Comparison of ENCODE assay signal across 9 mouse cellular contexts in genomic region chr3:107582130-107582874, GRCm38 (mm10). TPM values are rescaled to one million over a fixed set of nuclear protein-coding genes. Genes with fewer than 3 reads are reported as not detected.
DNase-seq lines count a peak whose midpoint lies in the region; ATAC-seq and TF ChIP-seq lines count a peak whose summit lies in the region.
"Had no signal": no experiment of that assay in that cellular context is flagged by ENCODE, and none has a peak within 500 bp of the region (broad histone marks: within the 10 kb centered on the region; RNA-seq: fewer than 3 reads in every experiment).

No protein-coding gene starts in this region.

- H3K4me3 ChIP-seq in heart, postnatal 0 days (ENCODE audit: low read depth, low read length) = peak overlapping the region; percentile 54
- H3K4me3 ChIP-seq in embryonic facial prominence, embryonic 13.5 days = peak overlapping the region; percentile 50
- H3K4me3 ChIP-seq in intestine, embryonic 16.5 days (ENCODE audit: low read length) = peak overlapping the region; percentile 34
- peak overlapping the region; percentile 20 for H3K4me3 ChIP-seq in midbrain, postnatal 0 days (ENCODE audit: low read depth, low read length)

- peaks cover 7% of the 10 kb centered on the region; the same call in 1 of the 2 replicates for H3K4me1 ChIP-seq in heart, postnatal 0 days (ENCODE audit: control insufficient read depth, insufficient read depth)
- peaks cover 67% of the 10 kb centered on the region for H3K4me1 ChIP-seq in embryonic facial prominence, embryonic 13.5 days
- H3K4me1 ChIP-seq in intestine, embryonic 16.5 days (ENCODE audit: control insufficient read depth, insufficient read depth, low read length) = peaks cover 9% of the 10 kb centered on the region; the same call in 1 of the 2 replicates
- H3K4me1 ChIP-seq in midbrain, postnatal 0 days (ENCODE audit: insufficient read depth, low read length) = no peaks in the 10 kb centered on the region

- peaks cover 81% of the 10 kb centered on the region for H3K27me3 ChIP-seq in heart, postnatal 0 days (ENCODE audit: control insufficient read depth, insufficient read depth, low read length)
- peaks cover 76% of the 10 kb centered on the region for H3K27me3 ChIP-seq in embryonic facial prominence, embryonic 13.5 days
- peaks cover 76% of the 10 kb centered on the region for H3K27me3 ChIP-seq in intestine, embryonic 16.5 days (replicated peaks; ENCODE audit: control insufficient read depth, insufficient read depth, low read length)
- peaks cover 69% of the 10 kb centered on the region for H3K27me3 ChIP-seq in midbrain, postnatal 0 days (ENCODE audit: insufficient read depth, low read length)

- intact Hi-C loops in heart, postnatal 25 days (cut with DNase I) = no loop called here
- intact Hi-C loops in left cerebral cortex, postnatal 36 days (cut with DNase I) = no loop called here
- intact Hi-C loops in left cerebral cortex, postnatal 25 days (cut with DNase I) = loop anchor here (2.0 to 5.0 kb wide), 2 partner anchors 14 to 35 kb away; no protein-coding TSS in a partner anchor

- TF ChIP-seq CTCF in heart, postnatal 0 days (IDR thresholded peaks at IDR 0.05; ENCODE audit: low read depth) = no peak
- no peak for TF ChIP-seq CTCF in midbrain, postnatal 0 days (IDR thresholded peaks at IDR 0.05)

- H3K4me2 ChIP-seq in heart, postnatal 0 days (ENCODE audit: low read depth, low read length) = peak overlapping the region; percentile 74
- H3K4me2 ChIP-seq in embryonic facial prominence, embryonic 13.5 days = peak overlapping the region; percentile 85
- H3K4me2 ChIP-seq in intestine, embryonic 16.5 days (ENCODE audit: low read depth, low read length) = peak overlapping the region; percentile 50
- H3K4me2 ChIP-seq in midbrain, postnatal 0 days (ENCODE audit: low read depth, low read length, poor library complexity, severe bottlenecking) = peak overlapping the region; percentile 43; the same call in 1 of the 2 replicates

- H3K36me3 ChIP-seq in heart, postnatal 0 days (replicated peaks; ENCODE audit: control insufficient read depth, insufficient read depth, low read length) = no peaks in the 10 kb centered on the region
- no peaks in the 10 kb centered on the region for H3K36me3 ChIP-seq in embryonic facial prominence, embryonic 13.5 days
- no peaks in the 10 kb centered on the region for H3K36me3 ChIP-seq in intestine, embryonic 16.5 days (ENCODE audit: control insufficient read depth, insufficient read depth, low read length)
- no peaks in the 10 kb centered on the region for H3K36me3 ChIP-seq in midbrain, postnatal 0 days (ENCODE audit: insufficient read depth, low read length)

- H3K27ac ChIP-seq in heart, postnatal 0 days (ENCODE audit: low read depth) = no peak overlapping the region
- peak overlapping the region; percentile 90 for H3K27ac ChIP-seq in embryonic facial prominence, embryonic 13.5 days
- no peak overlapping the region for H3K27ac ChIP-seq in intestine, embryonic 16.5 days (ENCODE audit: low read length)
- no peak overlapping the region for H3K27ac ChIP-seq in midbrain, postnatal 0 days (ENCODE audit: low read depth, low read length)

- 7% methylated on average over 18 of the region's 18 CpGs for WGBS in heart, postnatal 0 days
- WGBS in embryonic facial prominence, embryonic 13.5 days = 3% methylated on average over 18 of the region's 18 CpGs
- 3% methylated on average over 18 of the region's 18 CpGs for WGBS in intestine, embryonic 16.5 days
- WGBS in midbrain, postnatal 0 days = 3% methylated on average over 18 of the region's 18 CpGs

- no peak for TF ChIP-seq EP300 in heart, postnatal 0 days (IDR thresholded peaks at IDR 0.05; ENCODE audit: low read depth)

- no peaks in the 10 kb centered on the region for H3K9me3 ChIP-seq in heart, postnatal 0 days (replicated peaks; ENCODE audit: control insufficient read depth, low read length)
- H3K9me3 ChIP-seq in embryonic facial prominence, embryonic 13.5 days = no peaks in the 10 kb centered on the region
- H3K9me3 ChIP-seq in intestine, embryonic 16.5 days (ENCODE audit: control insufficient read depth, low read length) = no peaks in the 10 kb centered on the region
- no peaks in the 10 kb centered on the region for H3K9me3 ChIP-seq in midbrain, postnatal 0 days (ENCODE audit: low read length)

- no peak for ATAC-seq in heart, postnatal 0 days (ENCODE audit: insufficient read depth, low read depth)
- ATAC-seq in embryonic facial prominence, embryonic 13.5 days (ENCODE audit: insufficient number of reproducible peaks, insufficient read depth, low FRiP score, low TSS enrichment, low read depth) = no peak
- no peak for ATAC-seq in intestine, embryonic 16.5 days
- no peak for ATAC-seq in midbrain, postnatal 0 days (ENCODE audit: low FRiP score)

- DNase-seq in heart, postnatal 0 days (ENCODE audit: low spot score) = no peak
- no peak for DNase-seq in heart, postnatal 25 days (ENCODE audit: low spot score)
- no peak for DNase-seq in midbrain, postnatal 0 days (ENCODE audit: low spot score)
- DNase-seq in c-Kit-positive CD71-positive TER-119-positive erythroid progenitor cells, embryonic 14.5 days (ENCODE audit: low spot score) = no peak
- no peak for DNase-seq in left cerebral cortex, postnatal 36 days (ENCODE audit: low spot score in 2 of 2)
- DNase-seq in left cerebral cortex, postnatal 25 days (ENCODE audit: low spot score in 2 of 2) = no peak
- DNase-seq: cerebellum, adult 11-12 months had no signal

- H3K9ac ChIP-seq in heart, postnatal 0 days (replicated peaks; ENCODE audit: low read depth, low read length) = no peak overlapping the region
- H3K9ac ChIP-seq in embryonic facial prominence, embryonic 13.5 days = peak overlapping the region; percentile 77
- no peak overlapping the region for H3K9ac ChIP-seq in intestine, embryonic 16.5 days (ENCODE audit: low read depth, low read length)
- no peak overlapping the region for H3K9ac ChIP-seq in midbrain, postnatal 0 days (replicated peaks; ENCODE audit: low read length, poor library complexity, severe bottlenecking)

RNA-seq across cellular contexts. Expression of gene Alx3, which starts 12.5 kb away (rescaled TPM):
- not detected in 2 replicates for total RNA-seq in heart, postnatal 0 days (2014; rRNA removed; ENCODE audit: low replicate concordance)
- polyA plus RNA-seq in heart, postnatal 0 days (2015; fragmentation: Nextera tagmentation; extraction: Ambion mirVana) = not detected in 2 replicates
- not detected for total RNA-seq in heart, postnatal 25 days (2021)
- 31.5 and 50.5 TPM in 2 replicates for polyA plus RNA-seq in embryonic facial prominence, embryonic 13.5 days (2015; fragmentation: Nextera tagmentation; extraction: Ambion mirVana)
- not detected in 2 replicates for polyA plus RNA-seq in intestine, embryonic 16.5 days (2015; fragmentation: Nextera tagmentation; extraction: Ambion mirVana)
- 0.60 and 3.0 TPM in 2 replicates for total RNA-seq in midbrain, postnatal 0 days (2014; rRNA removed)
- polyA plus RNA-seq in midbrain, postnatal 0 days (2015; fragmentation: Nextera tagmentation; extraction: Ambion mirVana) = 0.63 and 1.3 TPM in 2 replicates
- 1 to 10 TPM in 1 of 2 experiments, under 1 TPM in 1; 0.96 to 1.5 TPM for total RNA-seq in left cerebral cortex, postnatal 36 days (2021)
- total RNA-seq in left cerebral cortex, postnatal 25 days (2021) = under 1 TPM; 0.87 to 0.94 TPM

RNA-seq across cellular contexts. Expression of gene Ubl4b, which starts 27.4 kb away (rescaled TPM):
- not detected in 2 replicates for total RNA-seq in heart, postnatal 0 days (2014; rRNA removed; ENCODE audit: low replicate concordance)
- not detected in 2 replicates for polyA plus RNA-seq in heart, postnatal 0 days (2015; fragmentation: Nextera tagmentation; extraction: Ambion mirVana)
- total RNA-seq in heart, postnatal 25 days (2021) = not detected
- 0.34 and 0.44 TPM in 2 replicates for polyA plus RNA-seq in embryonic facial prominence, embryonic 13.5 days (2015; fragmentation: Nextera tagmentation; extraction: Ambion mirVana)
- not detected in 2 replicates for polyA plus RNA-seq in intestine, embryonic 16.5 days (2015; fragmentation: Nextera tagmentation; extraction: Ambion mirVana)
- not detected in 2 replicates for total RNA-seq in midbrain, postnatal 0 days (2014; rRNA removed)
- not detected in 2 replicates for polyA plus RNA-seq in midbrain, postnatal 0 days (2015; fragmentation: Nextera tagmentation; extraction: Ambion mirVana)
- not detected for total RNA-seq in left cerebral cortex, postnatal 36 days (2021)
- under 1 TPM in 1 of 2 experiments, not detected in 1; 0.23 TPM for total RNA-seq in left cerebral cortex, postnatal 25 days (2021)

RNA-seq across cellular contexts. Expression of gene Gm10961, which starts 48.8 kb away (rescaled TPM):
- not detected in 2 replicates for total RNA-seq in heart, postnatal 0 days (2014; rRNA removed; ENCODE audit: low replicate concordance)
- polyA plus RNA-seq in heart, postnatal 0 days (2015; fragmentation: Nextera tagmentation; extraction: Ambion mirVana) = not detected in 2 replicates
- not detected for total RNA-seq in heart, postnatal 25 days (2021)
- polyA plus RNA-seq in embryonic facial prominence, embryonic 13.5 days (2015; fragmentation: Nextera tagmentation; extraction: Ambion mirVana) = not detected in 2 replicates
- polyA plus RNA-seq in intestine, embryonic 16.5 days (2015; fragmentation: Nextera tagmentation; extraction: Ambion mirVana) = not detected in 2 replicates
- not detected in 2 replicates for total RNA-seq in midbrain, postnatal 0 days (2014; rRNA removed)
- not detected in 2 replicates for polyA plus RNA-seq in midbrain, postnatal 0 days (2015; fragmentation: Nextera tagmentation; extraction: Ambion mirVana)
- total RNA-seq in left cerebral cortex, postnatal 36 days (2021) = not detected
- not detected for total RNA-seq in left cerebral cortex, postnatal 25 days (2021)

RNA-seq across cellular contexts. Expression of gene Strip1, which starts 49.2 kb away (rescaled TPM):
- 35.7 and 49.2 TPM in 2 replicates for total RNA-seq in heart, postnatal 0 days (2014; rRNA removed; ENCODE audit: low replicate concordance)
- 23.5 and 24.0 TPM in 2 replicates for polyA plus RNA-seq in heart, postnatal 0 days (2015; fragmentation: Nextera tagmentation; extraction: Ambion mirVana)
- total RNA-seq in heart, postnatal 25 days (2021) = 10 to 100 TPM; 18.8 to 21.9 TPM
- 65.3 and 69.1 TPM in 2 replicates for polyA plus RNA-seq in embryonic facial prominence, embryonic 13.5 days (2015; fragmentation: Nextera tagmentation; extraction: Ambion mirVana)
- polyA plus RNA-seq in intestine, embryonic 16.5 days (2015; fragmentation: Nextera tagmentation; extraction: Ambion mirVana) = 29.3 and 31.7 TPM in 2 replicates
- 131 and 142 TPM in 2 replicates for total RNA-seq in midbrain, postnatal 0 days (2014; rRNA removed)
- polyA plus RNA-seq in midbrain, postnatal 0 days (2015; fragmentation: Nextera tagmentation; extraction: Ambion mirVana) = 120 and 122 TPM in 2 replicates
- 10 to 100 TPM; 58.0 to 63.7 TPM for total RNA-seq in left cerebral cortex, postnatal 36 days (2021)
- total RNA-seq in left cerebral cortex, postnatal 25 days (2021) = 10 to 100 TPM; 58.3 to 63.6 TPM
